Mouse (Mus musculus) forebrain, postnatal 0 days (tissue): ENCODE measurements around the gene Irf7. TPM values are rescaled to one million over a fixed set of nuclear protein-coding genes. Genes with fewer than 3 reads are reported as not detected.
A peak's percentile ranks its signal among the peaks of the same experiment; 100 is the strongest.

ENCODE experiments used
- ATAC-seq: fragments of 200-750 bp; cut with Nextera tagmentation; 2 replicates; pipeline ENCODE4 v1.8.0; 2017; ENCODE audit warnings: mild to moderate bottlenecking, moderate library complexity
- DNase-seq: peaks from one replicate; pipeline ENCODE4 v3.0.0-alpha.2; 2015
- H3K27ac ChIP-seq: fragments of 300-500 bp; sonication (generic); 2 replicates; pipeline ENCODE4 v1.5.1; 2014; ENCODE audit warnings: low read depth, mild to moderate bottlenecking, antibody characterized with exemption, low read length, moderate library complexity, mixed read lengths
- H3K27me3 ChIP-seq: fragments of 300-500 bp; sonication (generic); 2 replicates; pipeline ENCODE4 v1.6.1; 2014; ENCODE audit warnings: mild to moderate bottlenecking, low read length, mixed read lengths; ENCODE audit not compliant: insufficient read depth
- H3K36me3 ChIP-seq: fragments of 300-500 bp; sonication (generic); 2 replicates; pipeline ENCODE4 v1.6.1; 2014; ENCODE audit warnings: mild to moderate bottlenecking, moderate library complexity; ENCODE audit not compliant: insufficient read depth
- H3K4me1 ChIP-seq: fragments of 300-500 bp; sonication (generic); 2 replicates; pipeline ENCODE4 v1.6.1; 2014; ENCODE audit warnings: antibody characterized with exemption; ENCODE audit not compliant: insufficient read depth
- H3K4me2 ChIP-seq: fragments of 300-500 bp; sonication (generic); 2 replicates; pipeline ENCODE4 v1.6.1; 2014; ENCODE audit warnings: low read depth, mild to moderate bottlenecking, moderate library complexity
- H3K4me3 ChIP-seq: fragments of 300-500 bp; sonication (generic); 2 replicates; pipeline ENCODE4 v1.5.1; 2014; ENCODE audit warnings: low read depth, low read length, mixed read lengths
- H3K9ac ChIP-seq: fragments of 300-500 bp; sonication (generic); 2 replicates; pipeline ENCODE4 v1.6.1; 2014; ENCODE audit warnings: mild to moderate bottlenecking
- H3K9me3 ChIP-seq: fragments of 300-500 bp; sonication (generic); 2 replicates; pipeline ENCODE4 v1.6.1; 2016; ENCODE audit warnings: low read length
- CTCF ChIP-seq: sonication (generic); IDR thresholded peaks from 2 replicates; pipeline ENCODE4 v1.5.1; 2016; ENCODE audit warnings: antibody characterized with exemption, control low read depth, low read depth
- WGBS: fragments of 180-500 bp; shearing (Covaris S2); extraction: QIAGEN DNeasy Blood & Tissue Kit; methylation state at CpG from one replicate; pipeline ENCODE4 v1.1.7; 2014; 5-methylcytosine and 5-hydroxymethylcytosine counted together
- polyA plus RNA-seq: library from polyadenylated mRNA; unstranded; fragments of >200 nt; fragmentation: Nextera tagmentation; extraction: Ambion mirVana; gene quantifications from 2 replicates; pipeline ENCODE4 v1.2.1, GENCODE M21; 2015
- total RNA-seq: library from RNA; depleted of rRNA; stranded (reverse); fragments of >200 nt; gene quantifications from 2 replicates; pipeline ENCODE4 v1.2.3, GENCODE M21; 2014

The Irf7 gene
- total and polyA plus RNA-seq, 2 experiments from 2014 or later: 3.7 to 3.8 TPM

GRCm38 (mm10) chr7:141275356-141275755, 9.1 kb upstream of the Irf7 start:
- no peak for ATAC-seq
- no peak overlapping the region for H3K27ac ChIP-seq
- H3K4me3 ChIP-seq: no peak overlapping the region
- no peak overlapping the region for H3K4me2 ChIP-seq
- no peak for TF ChIP-seq CTCF
- DNase-seq: no peak
- H3K9me3 ChIP-seq: no peaks in the 10 kb centered on the region
- H3K36me3 ChIP-seq: no peaks in the 10 kb centered on the region
- 87% methylated on average over 9 of the region's 9 CpGs for WGBS
- H3K4me1 ChIP-seq: no peaks in the 10 kb centered on the region; the same call in 1 of the 2 replicates
- no peak overlapping the region for H3K9ac ChIP-seq
- no peaks in the 10 kb centered on the region for H3K27me3 ChIP-seq

- no peak overlapping the region for H3K4me2 ChIP-seq
- no peak overlapping the region for H3K9ac ChIP-seq
- no peak overlapping the region for H3K4me3 ChIP-seq
- no peak for TF ChIP-seq CTCF
- 78% methylated on average over 3 of the region's 3 CpGs for WGBS
- no peaks in the 10 kb centered on the region for H3K27me3 ChIP-seq
- no peaks in the 10 kb centered on the region for H3K36me3 ChIP-seq
- ATAC-seq (no peak), DNase-seq (no peak)
- H3K4me1 ChIP-seq: no peaks in the 10 kb centered on the region
- H3K9me3 ChIP-seq: no peaks in the 10 kb centered on the region
- no peak overlapping the region for H3K27ac ChIP-seq
These were observed 4.3 kb upstream of the Irf7 start for GRCm38 (mm10) chr7:141270631-141271030.

- DNase-seq: no peak
- H3K4me1 ChIP-seq: no peaks in the 10 kb centered on the region
- H3K27ac ChIP-seq: no peak overlapping the region
- TF ChIP-seq CTCF: no peak
- no peak for ATAC-seq
- no peaks in the 10 kb centered on the region for H3K27me3 ChIP-seq
- H3K4me3 ChIP-seq: no peak overlapping the region
- no peaks in the 10 kb centered on the region for H3K9me3 ChIP-seq
- no peak overlapping the region for H3K9ac ChIP-seq
- H3K4me2 ChIP-seq: no peak overlapping the region
- H3K36me3 ChIP-seq: 0 out of 2 replicates have a peak, but pooled peaks cover 2% of the 10 kb centered on the region
- 88% methylated on average over 14 of the region's 14 CpGs for WGBS
These were observed 2.9 kb upstream of the Irf7 start for GRCm38 (mm10) chr7:141269273-141269545.

- no peak overlapping the region for H3K4me2 ChIP-seq
- no peak overlapping the region for H3K4me3 ChIP-seq
- 83% methylated on average over 24 of the region's 24 CpGs for WGBS
- no peak overlapping the region for H3K27ac ChIP-seq
- no peak for TF ChIP-seq CTCF
- H3K4me1 ChIP-seq: no peaks in the 10 kb centered on the region
- H3K9me3 ChIP-seq: no peaks in the 10 kb centered on the region
- peaks cover 7% of the 10 kb centered on the region; the same call in 1 of the 2 replicates for H3K36me3 ChIP-seq
- no peak for DNase-seq
- H3K9ac ChIP-seq: no peak overlapping the region
- no peak for ATAC-seq
- no peaks in the 10 kb centered on the region for H3K27me3 ChIP-seq
These were observed 2.4 kb upstream of the Irf7 start for GRCm38 (mm10) chr7:141268466-141269272.

GRCm38 (mm10) chr7:141265411-141265738, 906 bp downstream of the Irf7 start:
- Histone ChIP-seq H3K4me2 (no peak overlapping the region), H3K27ac (no peak overlapping the region), H3K27me3 (no peaks in the 10 kb centered on the region), H3K4me1 (no peaks in the 10 kb centered on the region), H3K9ac (no peak overlapping the region), H3K9me3 (no peaks in the 10 kb centered on the region), H3K4me3 (no peak overlapping the region), H3K36me3 (peaks cover 40% of the 10 kb centered on the region)
- TF ChIP-seq CTCF: no peak
- no peak for DNase-seq
- WGBS: 34% methylated on average over 11 of the region's 11 CpGs
- no peak for ATAC-seq

GRCm38 (mm10) chr7:141264761-141265410, 1.4 kb downstream of the Irf7 start:
- Histone ChIP-seq H3K36me3 (peaks cover 45% of the 10 kb centered on the region), H3K4me1 (no peaks in the 10 kb centered on the region), H3K9me3 (no peaks in the 10 kb centered on the region), H3K4me3 (no peak overlapping the region), H3K9ac (no peak overlapping the region), H3K27ac (no peak overlapping the region), H3K27me3 (no peaks in the 10 kb centered on the region), H3K4me2 (no peak overlapping the region)
- WGBS: 36% methylated on average over 12 of the region's 12 CpGs
- DNase-seq (peak; percentile 16), ATAC-seq (peak; percentile 48)
- peak; percentile 48 for TF ChIP-seq CTCF

GRCm38 (mm10) chr7:141264041-141264700, 2.1 kb downstream of the Irf7 start:
- ATAC-seq (no peak), DNase-seq (no peak)
- WGBS: 77% methylated on average over 11 of the region's 11 CpGs
- Histone ChIP-seq H3K4me2 (no peak overlapping the region), H3K27ac (no peak overlapping the region), H3K9me3 (no peaks in the 10 kb centered on the region), H3K4me1 (no peaks in the 10 kb centered on the region), H3K36me3 (peaks cover 52% of the 10 kb centered on the region), H3K4me3 (no peak overlapping the region), H3K9ac (no peak overlapping the region), H3K27me3 (no peaks in the 10 kb centered on the region)
- no peak for TF ChIP-seq CTCF
